Mouse (Mus musculus) forebrain, embryonic 11.5 days (tissue): ENCODE measurements around the gene Drg1. TPM values are rescaled to one million over a fixed set of nuclear protein-coding genes. Genes with fewer than 3 reads are reported as not detected.

Experiments
- ATAC-seq: fragments of 200-750 bp; cut with Nextera tagmentation; replicated peaks from 2 replicates; pipeline ENCODE4 v1.8.0; 2017; ENCODE audit warnings: moderate TSS enrichment; ENCODE audit not compliant: low FRiP score
- DNase-seq: peaks from one replicate; pipeline ENCODE4 v3.0.0-alpha.2; 2017; ENCODE audit warnings: low spot score
- H3K27ac ChIP-seq: fragments of 300-500 bp; sonication (generic); 2 replicates; pipeline ENCODE4 v1.5.1; 2014; ENCODE audit warnings: low read depth, low read length
- H3K27me3 ChIP-seq: fragments of 300-500 bp; sonication (generic); 2 replicates; pipeline ENCODE4 v1.6.1; 2014; ENCODE audit warnings: mild to moderate bottlenecking, low read length, mixed read lengths; ENCODE audit not compliant: control insufficient read depth, insufficient read depth
- H3K36me3 ChIP-seq: fragments of 300-500 bp; sonication (generic); 2 replicates; pipeline ENCODE4 v1.6.1; 2014; ENCODE audit warnings: mild to moderate bottlenecking, low read length, moderate library complexity, mixed read lengths; ENCODE audit not compliant: control insufficient read depth, insufficient read depth
- H3K4me1 ChIP-seq: fragments of 300-500 bp; sonication (generic); replicated peaks from 2 replicates; pipeline ENCODE4 v1.6.1; 2014; ENCODE audit warnings: low read length, mixed read lengths; ENCODE audit not compliant: control insufficient read depth, insufficient read depth
- H3K4me2 ChIP-seq: fragments of 300-500 bp; sonication (generic); 2 replicates; pipeline ENCODE4 v1.6.1; 2014; ENCODE audit warnings: low read depth, mild to moderate bottlenecking, low read length, moderate library complexity, mixed read lengths; ENCODE audit not compliant: severe bottlenecking
- H3K4me3 ChIP-seq: fragments of 300-500 bp; sonication (generic); 2 replicates; pipeline ENCODE4 v1.5.1; 2014; ENCODE audit warnings: low read depth, low read length
- H3K9ac ChIP-seq: fragments of 300-500 bp; sonication (generic); 2 replicates; pipeline ENCODE4 v1.6.1; 2014; ENCODE audit warnings: low read length
- H3K9me3 ChIP-seq: fragments of 300-500 bp; sonication (generic); 2 replicates; pipeline ENCODE4 v1.6.1; 2016; ENCODE audit warnings: low read length, mixed read lengths; ENCODE audit not compliant: control insufficient read depth
- WGBS: fragments of 180-500 bp; shearing (Covaris S2); extraction: QIAGEN DNeasy Blood & Tissue Kit; methylation state at CpG from one replicate; pipeline ENCODE4 v1.1.7; 2014; 5-methylcytosine and 5-hydroxymethylcytosine counted together
- polyA plus RNA-seq: library from polyadenylated mRNA; unstranded; fragments of >200 nt; fragmentation: Nextera tagmentation; extraction: Ambion mirVana; gene quantifications from 2 replicates; pipeline ENCODE4 v1.2.1, GENCODE M21; 2014

The Drg1 gene
- polyA plus RNA-seq, 1 experiment from 2014 or later: 299 TPM

- Histone ChIP-seq H3K4me1 (no peaks in the 10 kb centered on the region), H3K27me3 (no peaks in the 10 kb centered on the region), H3K4me2 (no peak overlapping the region), H3K4me3 (no peak overlapping the region), H3K9ac (no peak overlapping the region), H3K36me3 (peaks cover 21% of the 10 kb centered on the region; the same call in 1 of the 2 replicates), H3K27ac (no peak overlapping the region), H3K9me3 (no peaks in the 10 kb centered on the region)
- ATAC-seq: no peak
- no peak for DNase-seq
- 83% methylated on average over 5 of the region's 5 CpGs for WGBS
Measured at GRCm38 (mm10) chr11:3223105-3223504, 43.1 kb downstream of the Drg1 start.

DNA sequence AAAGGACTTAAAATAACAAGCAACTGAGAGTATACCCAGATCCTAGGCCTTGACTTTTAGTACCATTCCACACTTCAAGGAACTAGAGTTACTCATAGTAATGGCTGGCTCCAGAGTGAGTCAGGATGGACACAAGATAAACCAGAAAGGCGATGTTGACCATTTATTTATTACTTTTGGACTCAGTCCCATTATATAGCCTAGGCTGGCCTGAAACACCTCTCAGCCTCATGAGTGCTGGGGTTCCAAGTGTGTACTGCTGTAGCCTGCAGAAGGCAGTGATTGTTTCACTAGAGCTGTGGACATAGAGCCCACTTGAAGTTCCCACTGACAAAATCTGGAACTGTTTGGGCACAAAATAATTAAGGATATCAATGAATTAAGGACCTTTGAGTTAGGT, 53.7 kb downstream of the Drg1 start:
- Histone ChIP-seq H3K36me3 (peaks cover 11% of the 10 kb centered on the region; the same call in 1 of the 2 replicates), H3K9me3 (no peaks in the 10 kb centered on the region), H3K4me3 (no peak overlapping the region), H3K4me2 (no peak overlapping the region), H3K4me1 (no peaks in the 10 kb centered on the region), H3K27ac (no peak overlapping the region), H3K27me3 (no peaks in the 10 kb centered on the region), H3K9ac (no peak overlapping the region)
- WGBS: 97% methylated on average over 1 of the region's 1 CpGs
- no peak for ATAC-seq
- DNase-seq: no peak

- DNase-seq (no peak), ATAC-seq (no peak)
- no peak overlapping the region for H3K4me2 ChIP-seq
- H3K9me3 ChIP-seq: no peaks in the 10 kb centered on the region
- H3K4me1 ChIP-seq: no peaks in the 10 kb centered on the region
- H3K27ac ChIP-seq: no peak overlapping the region
- no peak overlapping the region for H3K9ac ChIP-seq
- no peaks in the 10 kb centered on the region for H3K27me3 ChIP-seq
- peaks cover 10% of the 10 kb centered on the region for H3K36me3 ChIP-seq
- no peak overlapping the region for H3K4me3 ChIP-seq
- WGBS: 93% methylated on average over 3 of the region's 3 CpGs
Measured at GRCm38 (mm10) chr11:3206783-3207182, 59.4 kb downstream of the Drg1 start.

- H3K27ac ChIP-seq: no peak overlapping the region
- no peak overlapping the region for H3K4me2 ChIP-seq
- no peak overlapping the region for H3K9ac ChIP-seq
- H3K36me3 ChIP-seq: peaks cover 7% of the 10 kb centered on the region
- no peaks in the 10 kb centered on the region for H3K4me1 ChIP-seq
- DNase-seq (no peak), ATAC-seq (no peak)
- H3K4me3 ChIP-seq: no peak overlapping the region
- no peaks in the 10 kb centered on the region for H3K27me3 ChIP-seq
- no peaks in the 10 kb centered on the region for H3K9me3 ChIP-seq
- 91% methylated on average over 3 of the region's 3 CpGs for WGBS
Measured at GRCm38 (mm10) chr11:3205207-3205606, 61.0 kb downstream of the Drg1 start.

DNA sequence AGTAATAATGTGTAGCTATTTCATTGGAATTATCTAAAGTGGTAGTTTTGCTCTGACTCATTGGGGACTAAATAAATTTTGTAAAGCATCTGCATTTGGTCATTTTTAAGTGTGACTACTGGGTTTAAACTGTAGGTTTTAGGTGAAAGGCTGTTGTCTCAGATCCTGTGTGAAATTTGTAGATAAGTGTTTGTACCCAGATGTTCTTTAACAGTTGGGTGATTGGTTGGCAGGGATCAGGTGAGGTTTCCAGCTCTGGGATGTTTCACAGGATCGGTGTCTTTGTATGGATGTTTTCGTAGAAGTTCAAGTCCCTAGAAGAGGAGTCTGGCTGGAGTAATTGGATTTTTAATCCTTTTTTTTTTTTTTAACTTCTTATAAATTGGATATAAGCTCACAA, 62.4 kb downstream of the Drg1 start:
- Histone ChIP-seq H3K27ac (no peak overlapping the region), H3K9me3 (no peaks in the 10 kb centered on the region), H3K4me1 (no peaks in the 10 kb centered on the region), H3K4me3 (no peak overlapping the region; the same call in 1 of the 2 replicates), H3K36me3 (peaks cover 7% of the 10 kb centered on the region), H3K4me2 (peak overlapping the region; percentile 30; the same call in 1 of the 2 replicates), H3K9ac (no peak overlapping the region), H3K27me3 (no peaks in the 10 kb centered on the region)
- WGBS: 88% methylated on average over 2 of the region's 2 CpGs
- no peak for ATAC-seq
- no peak for DNase-seq

DNA sequence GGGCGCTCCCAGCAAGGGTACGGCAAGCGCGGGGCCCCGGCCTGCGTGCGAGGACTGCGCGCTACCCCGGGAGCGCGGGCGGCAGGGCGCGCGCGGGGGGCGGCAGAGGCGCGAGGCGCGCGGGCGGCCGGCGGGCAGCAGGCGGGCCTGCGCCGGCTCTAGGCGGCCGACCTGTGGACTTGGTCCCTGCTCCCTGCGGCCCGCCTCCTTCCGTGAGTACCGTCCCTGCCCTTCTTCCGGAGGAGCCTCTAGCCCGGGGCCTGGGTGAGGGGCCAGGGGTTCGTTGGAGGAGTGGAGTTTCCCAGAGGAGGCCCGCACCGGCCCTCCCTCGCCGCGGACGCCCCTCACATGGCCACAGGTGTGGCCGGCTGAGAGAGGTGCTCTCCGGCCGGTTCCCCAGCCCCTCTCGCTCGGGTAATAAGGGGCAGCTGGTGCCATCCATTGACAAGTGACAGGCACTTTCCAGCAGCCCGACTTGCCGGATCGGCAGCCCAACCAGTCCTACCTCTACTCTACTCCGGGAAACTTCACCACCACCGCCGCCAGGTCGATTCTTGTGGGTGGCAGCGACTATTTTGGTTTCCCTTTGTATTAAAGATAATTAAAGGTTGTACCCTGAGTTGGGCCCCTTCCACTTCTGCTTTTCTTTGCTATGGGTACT, 63.3 kb downstream of the Drg1 start:
- Histone ChIP-seq H3K9me3 (no peaks in the 10 kb centered on the region), H3K27ac (no peak overlapping the region), H3K36me3 (peaks cover 4% of the 10 kb centered on the region), H3K9ac (peak overlapping the region; percentile 43), H3K4me1 (no peaks in the 10 kb centered on the region), H3K27me3 (no peaks in the 10 kb centered on the region), H3K4me3 (peak overlapping the region; percentile 36), H3K4me2 (peak overlapping the region; percentile 30)
- no peak; the same call in 1 of the 2 replicates for ATAC-seq
- DNase-seq: peak; percentile 83
- under 1% methylated on average over 41 of the region's 57 CpGs for WGBS

GRCm38 (mm10) chr11:3202231-3202701, 63.9 kb downstream of the Drg1 start, which contains the start of gene Eif4enif1:
Gene Eif4enif1, plus strand, starts transcription at chr11:3202392.
- Histone ChIP-seq H3K27me3 (no peaks in the 10 kb centered on the region), H3K9me3 (no peaks in the 10 kb centered on the region), H3K27ac (no peak within 1 kb of the TSS; the same call in 1 of the 2 replicates), H3K4me1 (no peaks in the 10 kb centered on the region), H3K4me3 (peak within 1 kb of the TSS; percentile 36), H3K36me3 (peaks cover 4% of the 10 kb centered on the region), H3K4me2 (peak within 1 kb of the TSS; percentile 30), H3K9ac (peak within 1 kb of the TSS; percentile 43)
- ATAC-seq (peak; percentile 76), DNase-seq (peak; percentile 95)
- under 1% methylated on average over 37 of the region's 57 CpGs for WGBS

DNA sequence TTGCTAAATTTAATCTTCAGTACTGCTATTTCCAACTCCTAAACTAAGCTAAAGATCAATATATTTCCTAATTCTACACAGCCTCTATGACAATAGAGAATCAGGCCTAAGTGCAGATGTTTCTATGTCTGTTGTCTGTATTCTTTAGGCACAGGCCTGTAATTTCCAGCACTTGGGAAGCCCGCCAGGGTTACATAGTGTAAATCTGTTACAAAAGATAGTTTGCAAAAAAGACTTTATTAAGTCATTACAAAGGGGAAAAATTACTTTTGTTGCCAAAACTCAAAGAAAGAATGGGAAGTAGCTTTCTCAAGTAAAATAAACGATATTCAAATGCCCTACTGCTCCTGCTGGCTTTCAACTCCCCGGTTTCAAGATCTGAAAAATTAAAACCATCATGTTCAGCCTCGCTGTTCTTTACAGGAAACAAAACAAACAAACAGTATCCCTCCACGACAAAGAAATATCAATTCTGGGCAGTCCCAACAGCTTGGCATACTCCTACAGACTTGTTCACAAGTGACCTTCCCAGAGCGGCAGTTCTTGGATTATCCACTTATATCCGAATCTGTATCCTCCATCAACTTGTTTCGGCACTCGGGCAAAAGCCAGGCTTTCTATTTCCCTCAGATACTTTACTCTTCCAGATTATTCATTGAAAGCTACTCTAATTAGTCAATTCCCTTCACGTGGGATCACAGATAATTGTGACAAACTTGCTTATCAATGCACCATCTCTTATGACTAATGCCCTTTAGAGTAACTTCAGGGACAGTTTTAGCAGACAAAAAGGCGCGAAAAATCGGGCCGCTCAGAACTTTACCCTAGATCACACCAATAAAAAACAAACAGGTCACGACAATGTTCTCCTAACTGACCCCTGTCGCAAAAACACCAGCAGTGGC, 64.6 kb downstream of the Drg1 start:
- Histone ChIP-seq H3K36me3 (peaks cover 2% of the 10 kb centered on the region; the same call in 1 of the 2 replicates), H3K4me3 (peak overlapping the region; percentile 36), H3K9ac (peak overlapping the region; percentile 28; the same call in 1 of the 2 replicates), H3K27ac (no peak overlapping the region), H3K9me3 (no peaks in the 10 kb centered on the region), H3K27me3 (no peaks in the 10 kb centered on the region), H3K4me2 (peak overlapping the region; percentile 22; the same call in 1 of the 2 replicates), H3K4me1 (no peaks in the 10 kb centered on the region)
- DNase-seq: no peak
- ATAC-seq: no peak
- 10% methylated on average over 16 of the region's 16 CpGs for WGBS
